Mouse (Mus musculus): Measurements from ENCODE around the gene Ttn.

DNA sequence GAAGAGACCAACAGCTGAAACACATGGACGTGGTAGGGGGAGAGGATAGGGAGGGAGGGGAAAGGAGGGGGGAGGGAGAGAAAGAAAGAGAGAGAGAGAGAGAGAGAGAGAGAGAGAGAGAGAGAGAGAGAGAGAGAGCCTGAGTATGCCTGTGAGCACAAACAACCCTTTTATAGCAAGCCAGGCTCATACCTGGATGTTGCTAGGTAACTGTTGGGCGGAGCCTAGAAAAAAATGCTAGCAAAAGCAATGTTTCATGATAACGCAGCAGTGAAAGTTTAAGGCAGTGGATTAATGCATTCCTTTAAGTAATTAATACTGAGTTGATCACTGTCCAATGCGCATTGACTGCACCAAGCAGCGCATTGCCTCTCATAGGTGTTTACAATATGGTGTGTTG, 327.7 kb downstream of the Ttn start:
- TF ChIP-seq CTCF (IDR thresholded peaks at IDR 0.05; ENCODE audit: extremely low read depth, insufficient read depth, low read length) = no peak
- TF ChIP-seq POLR2A (IDR thresholded peaks at IDR 0.05; ENCODE audit: extremely low read depth, insufficient read depth, low read length) = no peak

Data from cortical plate, adult 2 months (tissue).